Mouse (Mus musculus): ENCODE measurements at regions not wholly inside any gene's neighbourhood (a gene's known extent, or its start where the extent isn't known, plus 50 kb on each side); places are given as distances from the start of the nearest gene placed in this dataset.

DNA sequence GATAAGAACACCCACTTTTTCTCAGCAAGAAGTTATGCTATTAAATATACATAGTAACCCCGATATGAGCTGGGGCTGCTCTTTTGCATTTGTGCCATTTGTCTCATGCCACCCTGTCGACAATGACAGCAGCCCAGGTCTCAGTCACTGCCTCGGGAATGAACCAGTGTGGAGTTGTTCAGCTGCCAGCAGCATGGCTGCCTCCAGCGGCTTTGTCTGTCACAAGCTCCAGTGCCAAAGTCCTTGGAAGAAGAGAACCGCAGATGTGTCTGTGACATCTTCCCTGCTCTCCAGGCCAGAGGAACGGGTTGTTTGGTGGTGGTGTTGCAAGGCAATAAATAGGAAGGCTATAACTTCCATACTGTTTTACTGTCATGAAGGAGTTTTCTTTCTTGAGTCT lies 130.7 kb downstream of the Cep170 start:
- no peak for DNase-seq

GRCm38 (mm10) chr1:176681971-176682370 lies 131.9 kb downstream of the Cep170 start:
- DNase-seq = no peak

GRCm38 (mm10) chr1:176675184-176675583 lies 138.7 kb downstream of the Cep170 start:
- no peak for DNase-seq

DNA sequence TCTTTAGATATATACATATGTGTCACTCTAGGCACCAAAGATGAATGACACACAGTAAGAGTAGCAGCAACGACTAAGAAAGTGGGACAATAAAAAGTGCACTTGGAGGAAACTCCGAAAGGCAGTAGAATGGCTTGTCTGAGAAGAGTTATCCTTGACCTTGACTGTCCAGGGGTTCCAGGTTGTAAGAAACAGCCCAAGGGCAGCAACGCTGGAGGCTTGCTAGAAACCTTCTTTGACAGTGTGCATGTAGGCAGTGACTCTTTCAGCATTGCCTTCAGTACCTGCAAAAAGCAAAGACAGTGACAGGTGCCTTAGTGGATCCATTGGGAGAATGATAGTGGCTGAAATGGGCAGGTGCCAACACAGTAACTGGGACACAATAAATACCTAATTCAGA lies 142.8 kb downstream of the Cep170 start:
- no peak for DNase-seq

- no peak for DNase-seq
Observed at GRCm38 (mm10) chr1:176667552-176668306, 146.1 kb downstream of the Cep170 start.

DNA sequence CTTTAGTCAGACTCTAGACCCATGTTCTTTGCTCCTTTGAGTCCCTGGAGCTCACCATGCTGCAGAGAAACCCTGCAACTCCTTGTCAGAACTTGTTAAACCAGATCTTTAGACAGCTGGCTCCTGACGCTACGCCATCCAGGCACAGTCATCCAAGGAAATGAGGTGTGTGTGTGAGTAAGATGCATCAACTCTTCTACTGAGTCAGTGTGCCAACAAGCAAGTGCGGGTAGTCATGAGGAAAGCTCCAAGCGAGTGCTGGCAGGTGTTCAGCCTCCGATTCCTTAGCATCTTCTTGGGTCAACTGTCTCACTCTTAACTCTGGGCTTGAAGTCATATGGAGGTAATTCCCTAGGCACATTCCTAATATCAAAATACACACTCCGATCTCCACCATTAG lies 153.6 kb downstream of the Cep170 start:
- DNase-seq = no peak

GRCm38 (mm10) chr1:176658639-176659038 lies 155.2 kb downstream of the Cep170 start:
- DNase-seq = no peak

DNA sequence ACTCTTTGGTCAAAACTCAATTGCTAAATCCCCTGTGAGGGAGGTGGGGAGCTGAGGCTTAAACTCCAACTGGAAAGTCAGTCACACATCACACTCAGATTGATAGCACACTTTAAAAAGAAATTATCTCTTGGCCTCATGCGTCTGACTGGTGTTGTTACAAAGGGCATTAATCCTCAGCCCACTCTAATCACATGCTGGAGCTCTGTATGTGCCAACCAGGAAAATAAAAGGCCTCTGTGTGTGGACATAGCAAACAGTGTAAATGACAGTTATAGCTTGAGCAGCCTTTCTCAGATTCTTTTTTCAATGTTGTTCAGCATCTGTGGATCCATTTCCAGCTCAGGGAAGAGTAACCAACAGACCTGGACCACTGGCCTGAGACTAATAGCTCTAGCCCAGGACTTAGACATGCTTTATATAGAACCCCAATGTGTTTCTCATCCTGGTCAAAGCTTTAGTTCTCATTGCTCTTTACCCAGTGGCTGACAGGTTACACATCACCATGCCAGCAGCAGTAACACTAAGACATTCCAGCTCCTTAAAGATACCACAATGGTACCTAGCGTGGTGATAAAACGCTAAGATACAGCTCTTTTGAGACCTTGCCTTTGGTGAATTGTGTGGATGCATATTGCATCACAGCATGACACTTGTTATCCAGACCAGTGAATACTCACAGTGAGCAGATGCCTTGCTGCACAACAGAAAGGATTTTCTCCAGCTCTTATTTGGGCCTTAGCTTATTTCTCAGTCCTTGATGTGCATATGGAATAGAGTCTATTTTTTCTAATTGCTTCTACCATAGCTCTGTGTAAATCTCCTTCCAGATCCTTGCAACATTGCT lies 158.2 kb downstream of the Cep170 start:
- no peak for DNase-seq

DNA sequence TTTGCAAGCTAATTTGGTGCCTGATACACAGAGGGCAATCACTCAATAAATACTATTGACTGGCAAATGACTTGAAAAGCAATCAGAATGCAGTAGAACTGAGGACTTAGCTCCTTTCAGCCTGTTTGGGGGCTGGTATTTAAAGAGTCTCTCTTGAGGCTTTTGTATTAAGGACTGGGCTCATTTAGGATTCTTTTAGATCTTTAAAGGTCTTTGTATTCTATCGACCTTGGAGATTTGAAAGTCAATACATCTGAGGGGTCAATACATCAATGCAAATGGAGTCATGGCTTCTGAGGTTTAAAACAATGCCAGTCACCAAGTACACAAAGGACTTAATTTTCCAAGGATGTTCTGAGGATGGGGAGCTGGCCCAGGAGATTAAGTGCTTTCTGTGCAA lies 169.6 kb downstream of the Cep170 start:
- no peak for DNase-seq

DNA sequence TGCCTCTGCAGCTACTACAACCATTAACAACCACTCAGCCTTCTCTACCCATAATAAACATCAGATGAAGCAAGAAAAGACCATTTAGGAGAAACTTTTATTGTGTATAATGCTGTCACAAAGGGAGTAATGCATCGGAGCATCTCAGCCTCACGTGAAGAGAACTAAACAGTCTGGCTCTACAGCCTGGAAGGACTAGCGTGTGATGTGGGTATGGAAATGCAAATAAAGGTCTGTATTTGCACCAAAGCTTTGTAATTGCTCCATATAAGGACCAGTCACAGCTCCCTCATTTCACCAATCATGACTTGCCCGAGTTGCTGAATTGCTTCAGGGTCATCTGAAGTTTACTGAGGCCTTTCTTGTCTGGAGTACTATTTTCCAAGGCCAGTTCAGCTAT lies 190.7 kb downstream of the Cep170 start:
- DNase-seq = no peak

DNA sequence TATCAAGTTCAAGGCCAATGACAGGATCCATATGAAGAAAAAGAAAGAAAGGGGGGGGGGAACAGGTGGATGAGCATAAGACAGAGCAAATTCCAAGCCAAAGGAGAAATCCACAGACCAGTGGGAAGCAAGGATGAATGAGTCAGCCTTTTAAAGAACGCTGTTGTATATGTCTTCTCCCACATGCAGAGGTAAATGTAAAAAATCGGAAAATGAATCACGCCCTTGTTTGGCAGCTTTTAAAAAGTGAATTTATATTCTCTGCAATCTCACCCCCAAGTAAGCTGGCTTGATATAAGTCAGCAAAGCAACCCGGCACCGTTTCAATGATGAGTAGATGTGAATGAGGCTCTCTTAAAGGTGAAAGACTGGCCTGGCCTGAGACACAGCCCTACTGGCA lies 191.7 kb downstream of the Cep170 start:
- no peak for DNase-seq

DNA sequence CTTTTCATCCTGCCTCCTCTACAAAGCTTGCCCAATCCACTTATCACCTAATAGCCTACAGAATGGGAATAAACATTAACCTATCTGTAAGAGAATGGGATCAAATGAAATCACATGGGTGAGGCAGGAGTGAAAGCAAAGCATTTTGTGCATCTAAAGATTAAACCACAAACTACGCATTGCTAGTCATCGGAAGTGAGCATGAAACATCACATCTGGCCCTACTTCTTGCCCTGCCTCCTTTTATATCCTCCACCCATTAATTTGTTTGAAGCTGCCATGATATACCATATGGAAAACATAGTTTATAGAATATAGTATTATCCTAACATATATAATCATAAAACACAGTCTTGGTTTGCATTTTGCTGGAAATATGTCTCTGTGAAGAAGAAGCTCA lies 192.6 kb downstream of the Cep170 start:
- DNase-seq = no peak

GRCm38 (mm10) chr1:176618896-176619295 lies 195.0 kb downstream of the Cep170 start:
- DNase-seq = no peak

DNA sequence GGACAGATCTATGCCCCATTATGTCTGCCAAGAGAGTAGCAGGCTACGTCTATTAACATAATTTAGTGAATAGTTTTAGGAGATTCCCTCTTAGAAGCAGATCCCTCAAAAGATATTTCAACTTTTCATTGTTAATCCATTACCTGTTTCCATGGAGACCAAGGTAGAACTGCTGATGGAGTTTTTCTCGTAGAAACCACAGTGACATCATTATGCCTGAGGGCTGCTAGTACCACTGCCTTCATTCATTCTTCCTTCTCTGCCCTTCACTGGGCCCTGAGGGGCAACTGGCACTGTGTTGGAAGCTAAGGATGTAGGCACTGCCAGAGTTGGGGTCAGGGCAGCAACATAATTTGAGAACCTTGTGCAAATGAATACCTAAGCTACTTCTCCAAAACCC lies 198.2 kb downstream of the Cep170 start:
- no peak for DNase-seq

- DNase-seq = no peak
Observed at GRCm38 (mm10) chr1:176594312-176594711, 219.6 kb downstream of the Cep170 start.

GRCm38 (mm10) chr1:176588144-176588543 lies 225.7 kb downstream of the Cep170 start:
- no peak for DNase-seq

DNA sequence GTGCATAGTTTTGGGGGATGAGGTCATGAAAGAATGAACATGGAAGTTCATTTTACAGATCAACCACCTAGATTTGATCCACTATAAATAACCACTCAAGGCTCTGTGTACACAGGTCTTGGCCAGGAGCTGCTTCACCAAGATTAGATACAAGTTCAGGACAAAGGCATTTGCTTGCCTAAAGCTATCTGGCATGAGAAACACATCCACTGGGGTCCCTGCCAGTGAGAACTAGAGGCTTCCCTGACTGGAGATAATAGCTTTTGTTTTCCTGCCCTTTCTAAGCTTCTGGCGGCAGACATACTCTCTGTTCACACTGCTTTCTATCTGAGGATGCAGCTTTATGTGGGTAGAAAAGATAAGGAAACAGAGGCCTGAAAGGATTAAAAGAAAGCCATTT lies 240.2 kb downstream of the Cep170 start:
- no peak for DNase-seq

DNA sequence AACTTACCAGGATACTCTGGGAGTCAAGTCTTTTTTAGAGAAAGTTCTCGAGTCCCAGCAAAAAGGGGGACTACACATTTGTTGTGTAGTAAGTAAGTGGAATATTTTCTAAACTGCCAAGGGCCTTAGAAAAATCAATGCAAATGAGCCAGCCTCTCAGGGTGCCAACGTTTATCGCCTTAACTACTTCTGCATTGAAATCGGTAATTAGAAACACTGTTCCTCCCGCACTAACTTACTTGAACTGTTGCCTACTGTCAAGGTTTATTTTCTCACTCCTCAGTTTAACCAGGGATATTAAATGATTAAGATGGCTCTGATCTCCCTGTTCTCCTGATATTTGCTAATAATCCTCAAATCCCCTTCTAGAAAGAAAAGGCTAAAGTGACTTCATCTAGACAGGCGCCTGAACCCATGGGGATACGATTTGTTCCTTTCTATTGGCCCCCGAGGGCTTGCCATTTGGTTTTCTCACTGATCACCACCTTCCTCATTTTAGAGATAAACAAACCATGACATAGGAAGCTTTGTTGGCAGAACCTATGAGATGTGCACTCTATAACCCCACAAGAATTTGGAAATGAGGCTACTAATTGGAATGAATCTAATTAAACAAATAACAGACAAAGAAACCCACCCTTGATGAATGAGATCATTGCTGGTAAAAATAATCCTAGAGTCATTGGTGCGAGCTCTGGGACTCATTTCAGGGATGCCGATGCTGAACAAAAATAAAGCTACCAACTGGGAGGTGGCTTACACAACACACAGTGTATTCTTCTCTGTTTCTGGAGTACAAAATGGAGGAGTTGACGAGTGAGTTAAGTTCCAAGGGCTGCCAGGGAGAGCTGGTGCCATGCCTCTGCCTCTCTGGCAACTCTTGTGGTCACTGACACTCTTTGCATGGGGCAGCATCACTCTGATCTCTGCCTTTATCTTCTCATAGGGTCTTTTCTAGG lies 255.1 kb downstream of the Cep170 start:
- DNase-seq = no peak

DNA sequence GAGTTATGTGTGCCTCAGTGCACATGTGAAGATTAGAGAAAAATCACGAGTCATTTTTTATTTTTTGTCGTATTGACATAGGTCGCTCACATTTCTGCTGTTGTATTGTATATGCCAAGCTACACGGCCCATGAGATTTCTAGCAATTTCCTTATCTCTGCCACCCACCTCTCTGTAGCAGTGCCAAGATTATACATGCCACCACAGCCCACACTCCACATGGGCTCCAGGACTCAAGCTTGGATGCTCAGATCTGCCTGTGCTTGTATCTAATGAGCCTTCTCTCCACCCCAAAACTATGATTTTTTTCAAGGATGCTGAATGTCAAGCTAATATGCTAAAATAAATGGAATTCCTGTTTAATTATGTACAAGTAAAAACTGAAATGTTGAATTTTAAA lies 259.3 kb upstream of the Pld5 start:
- no peak for DNase-seq

- DNase-seq = no peak
Observed at GRCm38 (mm10) chr1:176529037-176529436, 253.9 kb upstream of the Pld5 start.

DNA sequence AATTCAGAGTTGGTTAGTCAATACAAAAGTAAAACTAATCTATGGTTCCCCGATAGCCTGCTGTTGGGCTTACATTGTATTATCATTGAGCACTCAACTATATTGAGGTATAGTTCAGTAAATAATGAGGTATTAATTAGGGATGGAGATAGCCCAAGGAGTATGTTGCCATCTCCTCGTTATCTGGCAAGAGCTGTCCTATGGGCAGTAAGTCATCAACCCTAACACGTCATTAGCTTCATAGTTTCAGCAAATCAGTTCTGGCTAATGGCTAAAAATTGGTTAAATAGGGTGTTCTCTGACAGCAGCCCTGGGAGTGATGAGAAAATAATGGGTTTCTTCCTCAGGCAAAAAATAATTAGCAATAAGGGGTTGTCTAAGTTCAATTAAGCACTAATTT lies 236.4 kb upstream of the Pld5 start:
- DNase-seq = no peak

GRCm38 (mm10) chr1:176505441-176505840 lies 230.3 kb upstream of the Pld5 start:
- no peak for DNase-seq

All from adrenal gland, adult 2 months (tissue).